Mouse (Mus musculus) erythroblast, embryonic 14.5 days (primary cell): ENCODE results near the gene Cep170.

Experiments
- GATA1 ChIP-seq: IDR thresholded peaks from 2 replicates; pipeline ENCODE4 v1.6.1; 2012; ENCODE audit warnings: low read length, inconsistent platforms, mixed read lengths
- TAL1 ChIP-seq: IDR thresholded peaks from 3 replicates; pipeline ENCODE4 v1.6.1; 2012; ENCODE audit warnings: low read length, inconsistent platforms, mixed read lengths

GRCm38 (mm10) chr1:176847118-176847859 is 33.4 kb upstream of the Cep170 start:
- TF ChIP-seq GATA1: no peak
- no peak for TF ChIP-seq TAL1
